Mouse (Mus musculus): ENCODE measurements around the gene Ap3d1. TPM values are rescaled to one million over a fixed set of nuclear protein-coding genes. Genes with fewer than 3 reads are reported as not detected.

Ap3d1 gene
- total RNA-seq, 2 experiments from 2014 or later: 44.6 to 47.8 TPM

DNA sequence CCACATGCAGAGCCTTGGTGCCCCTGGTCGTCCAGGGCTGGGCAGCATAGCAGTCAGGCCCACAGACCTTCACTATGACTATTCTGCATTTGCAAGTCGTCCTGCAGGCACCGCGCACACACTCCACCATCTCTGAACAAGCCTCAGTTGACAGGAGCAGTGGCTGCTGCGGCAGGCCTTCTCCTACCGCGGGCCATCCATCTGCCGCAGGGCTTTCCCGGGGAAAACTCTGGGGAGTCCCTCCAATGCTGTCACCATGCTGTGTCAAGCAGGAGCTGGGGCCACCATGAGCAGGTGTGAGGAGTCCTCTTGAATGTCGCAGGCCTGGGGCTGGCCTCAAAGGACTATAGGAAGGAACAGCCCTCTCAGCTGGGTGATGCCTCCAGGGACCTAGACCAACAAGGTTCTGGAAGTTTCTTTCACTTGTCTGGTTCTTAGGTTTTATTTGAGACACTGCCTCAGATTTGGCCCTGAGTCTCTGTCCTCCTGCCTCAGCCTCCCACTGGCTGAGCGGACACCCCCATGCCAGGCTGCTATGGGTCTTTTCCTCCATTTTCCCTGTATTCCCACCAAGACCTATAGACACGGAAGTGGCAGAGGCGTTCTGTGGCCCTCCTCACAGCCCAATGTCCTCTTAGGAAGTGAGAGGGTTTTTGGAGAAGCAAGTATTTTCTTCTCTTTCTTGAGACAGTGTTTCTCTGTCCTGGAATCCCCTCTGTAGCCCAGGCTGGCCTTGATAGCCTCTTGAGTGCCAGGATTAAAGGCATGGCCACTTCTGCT lies 47.7 kb downstream of the Ap3d1 start:
- intact Hi-C loops (cut with DNase I): loop anchor here (10.0 kb wide), 1 partner anchor 260 kb away; the partner anchor contains the start of gene Tcf3
- DNase-seq: no peak

DNA sequence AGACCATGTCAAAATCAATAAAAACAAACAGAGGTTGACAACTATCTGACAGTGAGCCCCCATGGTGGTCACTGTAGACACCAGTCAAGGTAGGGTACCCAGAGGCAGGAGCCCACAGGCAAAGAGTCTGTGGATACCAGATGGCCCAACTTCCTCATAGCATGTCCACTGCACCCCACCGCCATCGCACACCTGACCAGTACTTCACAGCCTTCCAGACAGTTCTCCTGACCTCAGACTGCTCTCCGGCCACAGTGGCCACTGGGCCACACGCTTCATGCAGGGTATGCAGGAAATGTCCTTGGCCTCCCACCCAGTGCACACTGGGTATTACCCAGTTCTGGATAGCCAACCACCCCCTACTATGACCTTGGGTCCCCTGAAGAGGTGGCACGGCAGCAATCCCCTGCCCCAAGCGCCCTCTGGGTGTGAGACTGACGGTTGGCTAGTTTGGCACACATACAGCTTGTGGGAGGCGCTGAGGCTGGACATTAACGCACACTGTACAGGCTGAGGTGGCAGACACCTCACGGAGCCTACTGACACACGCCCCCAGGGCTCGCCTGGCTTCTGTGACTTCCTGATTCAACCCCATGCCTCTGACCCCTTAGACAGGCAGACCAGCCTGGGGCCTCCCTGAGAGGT lies 48.5 kb downstream of the Ap3d1 start:
- intact Hi-C loops (cut with DNase I): loop anchor here (10.0 kb wide), 1 partner anchor 259 kb away; the partner anchor contains the start of gene Tcf3

DNA sequence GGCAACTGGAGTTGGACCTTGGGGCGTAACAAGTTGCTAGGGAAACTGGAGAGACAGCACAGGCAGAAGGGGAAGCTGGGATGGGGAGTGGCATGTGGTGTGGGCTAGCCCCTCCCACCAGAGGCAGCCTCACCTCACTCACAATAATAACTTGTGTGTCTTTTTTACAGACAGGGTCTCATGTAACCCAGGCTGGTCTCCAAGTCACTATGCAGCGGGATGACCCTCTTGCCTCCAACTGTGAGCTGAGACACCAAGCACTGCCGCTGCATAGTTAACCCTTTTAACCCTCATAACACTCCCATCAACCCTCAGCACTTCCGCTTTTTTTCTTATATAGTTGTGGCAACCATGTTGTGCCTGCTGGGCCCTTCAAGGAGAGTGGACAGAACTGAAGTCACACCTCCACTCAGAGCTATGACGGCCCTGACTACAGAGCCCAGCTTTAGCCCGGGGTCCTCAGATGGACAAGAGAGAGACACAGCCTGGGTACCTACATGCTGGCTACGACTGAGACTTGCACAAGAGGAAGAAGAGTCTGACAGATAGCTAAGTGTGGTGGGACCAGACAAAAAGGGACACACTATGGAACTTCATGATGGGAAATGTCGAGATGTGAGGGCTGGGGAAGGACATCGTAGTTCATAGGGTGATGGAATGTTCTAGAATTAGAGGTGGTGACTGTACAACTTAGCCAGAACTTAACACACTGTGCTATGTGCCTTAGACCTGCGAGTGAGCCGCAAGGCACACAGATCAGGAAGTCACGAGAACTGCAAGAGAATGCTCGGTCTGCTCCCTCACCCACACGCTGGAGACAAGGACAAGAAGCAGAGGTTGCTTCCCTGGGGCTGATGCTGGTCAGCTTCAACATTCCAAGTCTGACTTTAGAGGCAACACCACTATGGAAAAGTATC lies 49.6 kb downstream of the Ap3d1 start:
- no peak for DNase-seq
- intact Hi-C loops (cut with DNase I): loop anchor here (10.0 kb wide), 1 partner anchor 258 kb away; the partner anchor contains the start of gene Tcf3

More for the DNA sequence above, 48.5 kb downstream of the Ap3d1 start:
- DNase-seq: no peak

DNA sequence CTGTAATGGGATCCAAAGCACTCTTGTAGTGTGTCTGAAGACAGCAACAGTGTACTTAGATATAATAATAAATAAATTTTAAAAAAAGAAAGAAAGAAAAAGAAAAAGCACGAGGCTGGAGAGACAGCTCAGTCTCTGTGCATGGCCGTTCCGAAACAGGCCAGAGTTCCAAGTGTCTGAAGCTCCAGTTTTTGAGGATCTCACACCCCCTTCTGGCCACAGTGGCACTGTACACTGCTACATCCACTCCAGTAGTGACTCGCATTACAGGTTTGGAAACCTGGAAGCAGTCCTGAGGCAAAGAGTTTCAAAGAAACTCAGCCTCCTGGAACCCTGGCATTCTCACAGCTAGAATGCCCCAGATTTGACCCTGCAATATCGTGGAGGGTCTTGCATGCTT lies 54.2 kb downstream of the Ap3d1 start:
- peak; percentile 71 to 80 for DNase-seq
- intact Hi-C loops (cut with DNase I): loop anchor here (1.0 kb wide), 1 partner anchor 122 kb away; no protein-coding TSS in a partner anchor

DNA sequence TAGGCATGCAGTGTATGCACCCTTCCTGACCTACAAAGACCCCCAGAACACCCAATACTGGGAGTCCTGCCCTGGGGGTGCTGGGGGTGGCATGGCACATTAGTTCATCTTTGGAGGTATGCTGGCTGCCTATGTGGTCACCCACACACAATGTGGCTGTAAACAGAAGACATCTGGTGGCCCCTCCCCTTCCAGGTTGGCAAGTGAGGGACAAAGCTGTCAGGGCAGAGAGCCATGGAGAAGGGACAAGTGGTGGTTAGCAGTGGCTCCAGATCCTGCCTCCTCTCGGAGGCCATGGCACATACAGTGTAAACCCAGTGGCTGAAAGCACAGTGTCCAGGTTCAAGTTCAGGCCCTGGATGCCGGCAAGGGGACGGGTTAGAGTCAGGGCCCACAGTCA lies 55.4 kb downstream of the Ap3d1 start:
- intact Hi-C loops (cut with DNase I): no loop called here
- DNase-seq: no peak

DNA sequence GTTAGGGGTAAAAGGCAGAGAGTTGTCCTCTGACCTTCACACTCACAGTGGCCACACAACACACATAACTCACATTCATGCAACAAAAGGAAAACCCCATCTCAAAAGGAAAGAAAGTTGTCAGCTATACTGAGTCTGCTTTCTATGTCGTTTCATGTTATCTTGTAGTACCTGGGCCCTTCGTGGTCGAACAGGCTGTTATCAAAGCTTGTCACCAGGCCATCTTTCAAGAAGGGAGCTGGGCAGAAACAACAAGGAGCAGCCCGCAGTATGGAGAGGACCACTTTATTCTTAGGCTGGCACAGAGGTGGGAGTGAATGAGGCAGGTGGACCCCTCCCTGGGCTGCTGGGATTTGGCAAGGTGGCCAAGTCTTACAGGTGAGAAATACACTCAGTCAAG lies 57.1 kb downstream of the Ap3d1 start:
- intact Hi-C loops (cut with DNase I): loop anchor here (1.0 to 2.0 kb wide), 2 partner anchors 26 to 74 kb away; no protein-coding TSS in a partner anchor
- no peak for DNase-seq

DNA sequence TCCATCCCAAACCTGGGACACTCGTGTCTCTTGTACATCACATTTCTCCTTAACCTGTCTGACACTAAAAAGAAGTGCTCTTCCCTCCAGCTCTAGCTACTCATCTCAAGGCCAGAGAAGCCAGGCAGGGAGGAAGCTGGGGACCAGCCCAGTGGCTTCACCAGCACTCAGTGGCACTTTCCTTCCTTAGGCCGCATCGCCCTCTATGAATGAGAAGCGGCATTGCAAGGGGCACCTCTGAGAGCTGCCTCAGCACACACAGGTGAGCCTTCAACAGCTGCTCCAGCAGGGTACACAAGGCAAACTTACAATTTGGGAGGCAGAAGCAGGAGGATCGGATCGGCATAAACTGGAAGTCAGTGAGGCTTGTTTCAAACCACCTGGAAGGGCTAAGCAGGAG lies 57.9 kb downstream of the Ap3d1 start:
- intact Hi-C loops (cut with DNase I): loop anchor here (2.0 kb wide), 1 partner anchor 73 kb away; no protein-coding TSS in a partner anchor
- DNase-seq: peak; percentile 65 to 80

DNA sequence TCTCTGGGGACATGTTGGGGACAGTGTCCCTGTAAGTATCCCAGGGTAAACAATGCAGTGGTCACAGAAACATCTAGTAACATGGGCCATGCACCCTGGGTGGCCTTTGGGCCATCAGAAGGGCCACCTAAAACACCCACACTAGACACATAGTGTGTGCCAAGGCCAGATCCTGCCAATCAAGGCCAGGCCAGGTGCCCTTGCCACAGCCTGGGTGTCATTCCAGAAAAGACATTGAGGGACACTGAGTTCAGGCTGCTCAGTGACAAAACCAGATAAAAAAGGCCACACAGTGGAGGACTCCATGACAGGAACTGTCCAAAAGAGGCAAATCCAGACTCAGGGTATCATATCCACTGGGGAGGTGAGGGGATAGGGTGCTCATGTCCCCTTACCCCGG lies 58.4 kb downstream of the Ap3d1 start:
- intact Hi-C loops (cut with DNase I): loop anchor here (2.0 kb wide), 1 partner anchor 73 kb away; no protein-coding TSS in a partner anchor
- no peak for DNase-seq

DNA sequence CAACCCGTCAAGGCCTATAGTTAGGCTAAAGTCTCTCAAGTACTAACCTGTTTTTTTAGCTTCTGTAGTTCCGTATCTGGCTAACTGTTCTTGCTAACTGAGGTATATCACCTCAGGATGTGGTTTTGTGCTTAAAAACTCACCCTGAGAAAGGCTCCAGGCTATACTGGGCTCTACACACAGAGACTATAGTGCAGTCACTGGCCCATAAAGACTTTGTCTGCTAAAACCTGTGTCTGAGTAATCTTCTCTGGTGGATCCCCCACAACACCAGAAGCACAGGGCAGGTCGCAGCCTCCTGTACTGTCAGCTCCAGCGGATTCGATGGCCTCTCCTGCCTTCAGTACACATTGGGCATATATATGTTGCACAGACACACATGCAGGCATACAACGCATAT lies 60.1 kb downstream of the Ap3d1 start:
- intact Hi-C loops (cut with DNase I): no loop called here
- DNase-seq: no peak

DNA sequence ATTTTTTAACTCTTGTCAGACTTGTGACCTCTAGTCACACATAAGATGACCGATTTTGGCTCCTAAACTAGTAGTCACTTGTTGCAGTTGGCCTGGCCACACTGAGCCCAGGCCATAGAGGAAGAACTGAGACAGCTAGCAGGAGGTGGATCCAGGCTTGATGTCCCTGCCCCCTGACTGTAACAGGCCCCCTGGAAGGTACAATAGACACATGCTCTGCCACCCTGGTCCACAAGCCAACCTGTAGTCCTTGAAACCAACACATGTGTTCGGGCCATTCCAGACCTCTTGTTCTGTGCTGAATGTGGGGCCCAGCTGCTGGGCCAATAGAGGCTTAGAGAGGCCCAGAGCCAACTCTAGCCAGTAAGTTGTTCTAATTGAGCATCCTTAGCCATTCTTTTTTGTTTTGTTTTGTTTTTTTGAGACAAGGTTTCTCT lies 61.8 kb downstream of the Ap3d1 start:
- intact Hi-C loops (cut with DNase I): no loop called here
- DNase-seq: no peak

DNA sequence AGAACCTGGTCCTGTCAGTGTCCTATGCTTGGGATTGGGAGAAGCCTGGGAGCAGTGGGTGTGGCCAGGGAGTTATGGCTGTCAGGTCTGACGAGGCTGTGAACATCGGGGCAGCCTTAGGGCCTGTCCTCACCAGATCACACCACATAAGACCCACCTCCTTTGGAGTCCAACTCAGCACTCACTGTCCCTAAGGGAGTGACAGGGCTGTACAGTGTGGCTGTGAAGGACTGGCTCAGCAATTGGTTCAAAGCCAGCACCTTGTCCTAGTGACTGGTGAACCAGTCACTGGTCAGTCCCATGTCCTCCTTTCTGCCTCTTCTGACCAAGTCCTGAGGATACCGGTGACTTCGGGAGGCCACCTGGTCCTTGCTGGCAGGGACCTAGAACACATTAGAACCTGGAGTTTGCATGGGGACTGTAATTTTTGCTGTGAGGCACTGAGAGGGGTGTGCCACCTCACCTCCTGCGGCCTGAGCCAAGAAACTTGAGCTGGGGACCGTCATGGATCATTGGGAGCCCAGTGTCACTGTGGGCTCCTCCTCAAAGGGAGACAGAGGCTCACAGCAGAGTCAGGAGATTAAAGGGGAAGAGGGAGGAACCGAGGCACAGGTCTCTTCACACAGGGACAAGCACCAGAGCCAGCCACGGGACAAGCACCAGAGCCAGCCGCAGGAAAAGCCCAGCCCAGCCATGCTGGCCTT lies 62.4 kb downstream of the Ap3d1 start:
- intact Hi-C loops (cut with DNase I): no loop called here
- DNase-seq: no peak

DNA sequence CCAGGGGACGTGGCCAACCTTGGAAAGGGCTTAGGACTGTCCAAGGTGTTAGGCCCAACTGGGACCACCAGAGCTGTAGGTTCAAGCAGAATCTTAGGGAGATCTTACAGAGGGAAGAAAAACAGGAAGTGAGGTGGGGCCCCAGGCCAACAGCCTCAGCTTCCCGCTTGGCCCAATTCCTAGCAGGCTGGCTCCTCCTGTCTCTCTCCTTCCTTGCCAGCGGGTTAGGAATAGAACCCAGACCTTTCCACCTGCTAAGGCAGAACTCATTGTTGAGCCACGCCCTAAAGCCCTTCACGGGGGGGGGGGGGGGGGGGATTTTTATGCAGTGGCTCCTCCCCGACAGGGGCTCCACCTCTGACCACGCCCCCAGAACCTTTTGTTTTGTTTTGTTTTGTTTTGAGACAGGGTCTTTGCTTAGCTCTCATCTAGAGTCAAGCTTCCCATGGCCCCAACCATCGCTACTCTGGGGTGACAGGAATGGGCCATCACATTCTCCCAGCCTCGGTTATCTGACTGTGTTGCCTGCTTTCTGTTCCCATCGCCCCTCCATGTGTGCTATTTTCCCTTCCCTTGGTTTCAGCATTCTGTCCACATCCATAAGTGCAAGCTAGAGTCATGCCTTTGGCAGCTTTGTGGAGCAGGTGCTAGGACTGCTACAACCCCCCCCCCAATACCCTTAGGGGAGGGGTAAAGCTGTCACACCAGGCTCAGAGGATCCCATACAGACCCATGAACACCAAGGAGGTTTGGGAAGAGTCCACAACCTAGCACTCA lies 63.3 kb downstream of the Ap3d1 start:
- intact Hi-C loops (cut with DNase I): no loop called here

DNA sequence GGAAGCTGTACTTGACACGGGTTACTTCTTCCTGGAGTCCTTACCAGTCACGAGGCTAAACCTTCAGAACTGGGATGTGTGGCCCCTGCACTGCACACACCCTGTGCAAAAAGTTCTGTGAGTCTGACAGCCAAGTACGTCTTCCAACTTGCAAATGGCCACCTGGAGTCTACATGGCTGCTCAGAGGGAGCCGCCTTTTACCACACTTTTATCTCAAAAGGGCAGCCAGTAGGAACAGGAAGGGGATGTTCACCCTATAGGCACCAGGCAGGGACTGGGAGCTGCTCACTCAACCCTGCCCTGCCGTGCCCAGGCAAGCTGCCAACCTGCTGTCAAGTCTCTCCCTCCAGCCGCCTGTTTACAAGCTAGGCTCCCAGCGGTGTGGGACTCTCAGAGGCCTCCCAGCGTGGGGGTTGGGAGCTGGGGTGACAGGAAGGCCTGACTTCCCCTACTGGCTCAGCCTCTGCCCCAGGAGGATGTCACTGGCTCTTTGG lies 64.1 kb downstream of the Ap3d1 start, which contains the start of gene Mknk2:
TSS of gene Mknk2 (minus strand) at position 171 of the 495 bp plus-strand sequence.
- intact Hi-C loops (cut with DNase I): no loop called here
- DNase-seq: peak; percentile 95 to 96

More for the DNA sequence above, 63.3 kb downstream of the Ap3d1 start:
- peak; percentile 59 to 66 for DNase-seq

DNA sequence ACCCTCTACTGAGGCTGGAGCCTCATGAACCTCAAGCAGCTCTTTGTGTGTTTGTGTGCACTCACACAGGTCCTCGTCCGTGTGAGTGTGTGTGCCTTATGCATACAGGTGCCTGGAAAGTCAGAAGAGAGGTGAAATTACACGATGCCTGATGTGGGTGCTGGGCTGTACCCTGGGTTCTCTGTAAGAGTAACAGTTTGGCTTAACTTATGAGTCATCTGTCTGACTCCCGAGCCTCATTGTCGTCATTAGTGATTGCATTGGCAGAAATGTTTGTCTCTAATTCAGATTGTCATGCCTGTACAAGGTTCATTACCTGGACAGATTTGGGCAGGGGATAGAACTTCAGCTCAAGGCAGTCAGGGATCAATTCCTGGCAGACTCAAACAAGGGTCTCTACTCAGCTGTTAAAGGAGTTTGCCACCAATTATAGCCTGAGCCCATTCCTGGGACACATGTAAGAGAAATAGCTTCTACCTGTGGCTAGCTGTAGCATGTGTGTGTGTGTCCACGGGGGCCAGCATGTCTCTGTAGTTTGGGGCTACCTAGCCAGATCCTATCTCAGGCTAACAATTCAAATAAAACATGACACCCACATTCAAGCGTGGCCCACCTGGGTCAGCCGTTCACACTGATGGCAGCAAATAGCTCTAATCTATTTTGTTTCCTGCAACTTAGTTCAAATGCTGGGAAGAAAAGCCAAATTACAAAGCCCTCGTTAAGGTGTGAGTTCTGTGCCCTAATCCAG lies 64.8 kb downstream of the Ap3d1 start:
- intact Hi-C loops (cut with DNase I): no loop called here
- no peak for DNase-seq

DNA sequence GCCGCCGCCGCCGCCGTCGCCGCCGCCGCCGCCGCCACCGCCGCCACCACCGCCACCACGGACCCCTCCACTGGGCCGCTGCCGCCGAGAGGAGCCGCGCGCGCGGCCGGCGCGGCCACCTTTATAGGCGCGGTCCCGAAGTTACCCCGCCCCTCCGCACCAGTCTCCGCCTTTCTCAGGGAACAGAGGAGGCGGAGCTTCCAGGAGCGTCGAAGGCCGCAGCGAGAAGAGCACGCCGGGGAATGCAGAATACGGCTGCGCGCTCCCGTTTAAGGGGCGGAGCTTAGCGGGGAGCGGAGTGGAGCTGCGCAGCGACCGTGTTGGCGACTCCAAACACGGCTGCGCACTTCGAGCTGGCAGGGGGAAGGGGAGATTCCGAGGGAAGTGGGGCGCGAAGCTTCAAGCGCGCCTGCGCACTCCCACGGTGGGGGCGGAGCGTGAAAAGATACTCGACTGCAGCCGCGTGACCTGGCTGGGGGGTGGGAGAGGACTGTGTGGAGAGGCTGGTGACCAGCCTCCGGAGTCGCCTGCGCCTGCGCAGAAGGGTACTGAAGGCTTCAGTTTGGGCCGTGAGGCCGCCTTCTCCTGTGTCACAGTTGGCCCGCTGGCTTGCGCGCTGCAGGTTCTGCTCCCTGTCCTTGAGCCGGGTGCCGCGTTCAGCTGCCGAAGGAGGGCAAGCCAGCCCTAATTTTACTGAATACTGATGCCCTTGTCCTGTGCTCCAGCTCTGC lies 65.7 kb downstream of the Ap3d1 start:
- DNase-seq: peak; percentile 99 to 100
- intact Hi-C loops (cut with DNase I): no loop called here

DNA sequence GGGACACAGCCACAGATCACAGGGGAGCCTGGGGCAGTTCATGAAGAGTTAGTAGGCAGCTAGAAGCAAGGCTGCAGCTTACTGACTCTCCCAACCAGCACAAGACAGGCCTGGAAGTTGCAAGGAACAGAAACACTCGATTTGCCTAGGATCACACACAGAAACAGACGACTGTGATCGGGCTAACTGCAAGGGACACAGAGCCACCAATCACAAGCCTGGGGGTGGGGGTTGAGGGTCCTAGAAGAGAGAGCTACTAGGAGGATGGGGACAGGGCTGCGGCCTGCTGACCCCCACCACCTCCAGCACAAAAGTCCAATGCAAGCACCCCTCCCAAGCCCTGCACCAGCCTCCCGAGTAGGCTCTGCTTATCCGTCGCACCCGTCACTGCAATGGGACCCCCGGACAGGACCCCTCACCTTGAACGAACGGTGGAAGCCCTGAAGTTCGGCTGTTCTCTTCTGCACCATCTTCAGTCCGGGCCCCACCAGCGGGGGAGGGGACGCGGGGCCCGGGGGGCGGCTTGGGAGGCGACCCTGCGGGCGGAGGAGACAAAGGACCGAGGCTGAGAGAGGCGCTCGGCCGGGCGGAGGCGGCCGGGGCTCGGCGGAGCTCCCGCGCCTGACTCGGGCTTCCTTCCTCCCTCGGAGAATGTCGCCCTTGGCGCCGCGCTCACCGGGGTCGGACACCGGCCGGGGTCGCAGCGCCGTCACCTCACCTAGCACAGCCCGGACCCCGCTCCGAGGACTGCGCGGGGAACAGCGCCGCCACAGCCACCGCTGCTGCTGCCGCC lies 66.5 kb downstream of the Ap3d1 start:
- no peak for DNase-seq
- intact Hi-C loops (cut with DNase I): loop anchor here (2.0 kb wide), 1 partner anchor 15 kb away; no protein-coding TSS in a partner anchor
